Mouse (Mus musculus) CD4-positive naive resting alpha-beta T cell, adult 57 days (primary cell): ENCODE measurements around the gene Wdr93. TPM values are rescaled to one million over a fixed set of nuclear protein-coding genes. Genes with fewer than 3 reads are reported as not detected.

ENCODE experiments used
- total RNA-seq: library from RNA; stranded (reverse); gene quantifications from one replicate; pipeline ENCODE4 v1.2.4, GENCODE M21; 2023

Gene Wdr93
- not detected for total RNA-seq

DNA sequence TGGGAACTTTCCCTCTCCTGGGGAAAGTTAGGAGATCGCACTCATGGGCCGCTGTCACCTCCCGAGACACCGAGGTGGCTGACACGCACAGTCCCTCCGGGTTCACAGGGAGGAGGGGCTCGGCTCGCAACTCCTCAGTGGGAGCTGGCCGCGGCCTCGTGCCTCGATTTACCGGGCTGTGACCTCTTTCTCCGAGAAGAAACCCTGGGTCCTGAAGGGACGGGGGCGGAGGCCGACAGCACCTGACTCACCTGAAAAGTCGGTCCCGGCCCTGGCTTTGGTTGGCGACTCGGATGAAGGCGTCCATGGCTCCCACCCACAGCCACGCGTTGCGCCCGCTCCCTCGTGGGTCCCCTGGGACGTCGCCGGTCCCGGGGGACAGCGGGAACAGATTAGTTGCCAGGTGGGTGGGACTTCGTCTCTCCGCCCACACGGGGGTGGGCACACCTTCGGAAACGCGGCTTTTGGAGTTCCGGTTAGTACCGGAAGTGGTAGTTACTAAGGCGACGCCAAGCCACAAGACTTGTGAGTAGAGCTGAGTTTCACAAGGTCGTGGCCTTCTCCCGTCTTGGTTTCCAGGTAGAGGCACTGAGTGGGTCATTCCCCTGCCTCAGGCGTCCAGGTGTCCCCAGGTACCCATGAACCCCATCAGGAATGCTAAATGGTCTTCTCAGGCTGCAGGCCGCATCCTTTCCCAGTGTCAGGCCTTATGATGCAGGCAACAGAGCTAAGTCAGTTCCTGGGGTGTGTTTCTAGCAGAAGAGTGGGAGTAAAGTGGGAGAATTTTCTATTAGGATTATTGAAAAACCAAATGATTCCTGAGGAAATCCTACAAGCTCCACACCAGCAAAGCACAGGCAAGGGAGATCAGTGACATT, at the start of gene Wdr93, which contains the start of gene Pex11a:
Gene Wdr93, plus strand, starts transcription at position 505 of the 878 bp plus-strand sequence.
Gene Pex11a, minus strand, starts transcription at position 473 of the 878 bp plus-strand sequence.

GRCm38 (mm10) chr7:79715187-79715981, 27.6 kb upstream of the Wdr93 start, which contains the start of gene Kif7:
Gene Kif7 (minus strand): TSS chr7:79715720.

GRCm38 (mm10) chr7:79732622-79733021, 10.3 kb upstream of the Wdr93 start, which contains the start of gene Plin1:
Gene Plin1 (minus strand): TSS chr7:79732903.

GRCm38 (mm10) chr7:79793688-79794087, 50.7 kb downstream of the Wdr93 start, which contains the start of gene Mesp1:
Gene Mesp1 (minus strand): TSS chr7:79793788.

GRCm38 (mm10) chr7:79810611-79811506, 67.9 kb downstream of the Wdr93 start, which contains the start of gene Mesp2:
Gene Mesp2 (plus strand): TSS chr7:79810727.

Other genes starting within 250 kb of the Wdr93 start
- not detected for gene Rhcg, start 125.5 kb upstream of the Wdr93 start, total RNA-seq
- gene Ticrr, start 83.0 kb upstream of the Wdr93 start, total RNA-seq: 0.53 TPM
- gene Kif7, start 27.4 kb upstream of the Wdr93 start, total RNA-seq: 2.7 TPM
- gene Plin1, start 10.3 kb upstream of the Wdr93 start, total RNA-seq: not detected
- 0.74 TPM for gene Pex11a, start within 50 bp of the Wdr93 start, total RNA-seq
- not detected for gene Mesp1, start 50.6 kb downstream of the Wdr93 start, total RNA-seq
- gene Mesp2, start 67.6 kb downstream of the Wdr93 start, total RNA-seq: not detected
- 1.7 TPM for gene Anpep, start 117.9 kb downstream of the Wdr93 start, total RNA-seq
- 14.8 TPM for gene Ap3s2, start 177.5 kb downstream of the Wdr93 start, total RNA-seq
- 0.33 TPM for gene Arpin, start 192.2 kb downstream of the Wdr93 start, total RNA-seq